Mouse (Mus musculus): ENCODE data around the gene Dapk1.

DNA sequence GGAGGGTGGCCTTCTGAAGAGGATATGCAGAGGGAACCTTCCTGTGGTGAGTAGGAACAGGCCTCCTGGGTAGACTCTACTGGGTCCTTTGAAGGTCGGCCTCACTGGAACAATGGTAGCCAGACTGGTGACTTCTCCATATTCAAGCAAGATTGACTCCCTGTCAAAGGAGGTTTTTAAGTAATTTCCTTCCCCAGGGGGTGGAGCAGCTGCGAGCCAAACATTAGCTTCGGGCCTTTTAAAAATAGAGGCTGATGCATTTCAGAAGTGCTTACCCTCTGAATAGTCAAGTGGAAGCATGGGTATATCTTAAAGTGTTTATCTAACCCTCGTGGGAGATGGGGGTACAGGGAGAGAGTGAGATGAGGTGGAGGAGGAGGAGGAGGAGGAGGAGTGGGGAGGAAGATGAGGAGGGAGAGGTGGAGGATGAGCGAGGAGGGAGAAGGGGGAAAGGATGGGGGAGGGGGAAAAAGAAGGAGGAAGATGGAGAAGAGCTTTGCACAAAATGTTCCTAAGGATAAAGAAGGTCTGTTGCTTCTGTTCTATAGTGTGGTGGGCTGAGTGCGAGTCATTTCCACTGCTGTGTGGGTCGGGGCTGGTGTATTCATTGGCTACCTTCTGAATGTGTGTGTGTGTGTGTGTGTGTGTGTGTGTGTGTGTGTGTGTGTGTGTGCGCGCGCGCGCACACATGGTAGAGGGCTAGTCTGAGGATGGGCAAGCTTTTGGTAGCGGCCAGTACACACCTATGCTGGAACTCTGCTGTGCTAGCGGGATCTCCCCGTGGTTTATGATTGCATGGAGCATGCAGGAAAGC, 26.3 kb downstream of the Dapk1 start:
- no peak for TF ChIP-seq POLR2A (IDR thresholded peaks at IDR 0.05; ENCODE audit: insufficient read depth, low read length)
- no peak for TF ChIP-seq CTCF (IDR thresholded peaks at IDR 0.05; ENCODE audit: low read depth, low read length)
- peak; percentile 82 for TF ChIP-seq EP300 (IDR thresholded peaks at IDR 0.05; ENCODE audit: insufficient read depth, low read depth, low read length)

All from ES-Bruce4 (cell line).